Mouse (Mus musculus): Measurements from ENCODE around the gene Iqgap2. TPM values are rescaled to one million over a fixed set of nuclear protein-coding genes. Genes with fewer than 3 reads are reported as not detected.

The Iqgap2 gene
- polyA plus RNA-seq, 1 experiment from 2014 or later, result 4.8 TPM

DNA sequence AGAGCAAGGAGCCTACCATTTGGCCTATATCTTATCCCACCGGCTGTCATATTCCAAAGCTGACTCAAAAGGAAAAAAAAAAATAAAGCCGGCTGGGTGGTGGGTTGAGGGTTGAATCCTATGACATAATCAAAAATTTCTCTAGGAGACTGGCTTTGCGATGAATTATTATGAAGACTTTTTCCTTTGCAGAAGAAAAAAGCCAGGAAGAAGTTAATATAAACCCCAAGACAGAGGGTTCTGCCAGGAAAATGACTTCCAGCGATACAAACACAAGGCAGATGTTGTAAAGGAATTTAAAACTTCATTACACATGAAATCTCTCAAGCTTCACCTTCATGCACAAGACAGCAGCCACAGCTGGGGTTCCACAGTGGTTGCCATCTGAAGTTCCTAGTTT is 146.3 kb downstream of the Iqgap2 start:
- Histone ChIP-seq H3K27ac (replicated peaks; ENCODE audit: low read depth, low read length) (no peak overlapping the region), H3K9ac (replicated peaks; ENCODE audit: low read length) (no peak overlapping the region), H3K4me1 (ENCODE audit: control insufficient read depth, insufficient read depth, low read length) (no peaks in the 10 kb centered on the region), H3K36me3 (ENCODE audit: control insufficient read depth, insufficient read depth, low read length) (no peaks in the 10 kb centered on the region), H3K4me2 (ENCODE audit: low read length) (no peak overlapping the region), H3K27me3 (ENCODE audit: control insufficient read depth, insufficient read depth, low read length) (no peaks in the 10 kb centered on the region), H3K4me3 (replicated peaks; ENCODE audit: low read depth, low read length) (no peak overlapping the region), H3K9me3 (ENCODE audit: control insufficient read depth, low read length) (no peaks in the 10 kb centered on the region)
- DNase-seq (no peak), ATAC-seq (ENCODE audit: low FRiP score, low TSS enrichment) (no peak)
- WGBS, result 97% methylated on average over 4 of the region's 4 CpGs

DNA sequence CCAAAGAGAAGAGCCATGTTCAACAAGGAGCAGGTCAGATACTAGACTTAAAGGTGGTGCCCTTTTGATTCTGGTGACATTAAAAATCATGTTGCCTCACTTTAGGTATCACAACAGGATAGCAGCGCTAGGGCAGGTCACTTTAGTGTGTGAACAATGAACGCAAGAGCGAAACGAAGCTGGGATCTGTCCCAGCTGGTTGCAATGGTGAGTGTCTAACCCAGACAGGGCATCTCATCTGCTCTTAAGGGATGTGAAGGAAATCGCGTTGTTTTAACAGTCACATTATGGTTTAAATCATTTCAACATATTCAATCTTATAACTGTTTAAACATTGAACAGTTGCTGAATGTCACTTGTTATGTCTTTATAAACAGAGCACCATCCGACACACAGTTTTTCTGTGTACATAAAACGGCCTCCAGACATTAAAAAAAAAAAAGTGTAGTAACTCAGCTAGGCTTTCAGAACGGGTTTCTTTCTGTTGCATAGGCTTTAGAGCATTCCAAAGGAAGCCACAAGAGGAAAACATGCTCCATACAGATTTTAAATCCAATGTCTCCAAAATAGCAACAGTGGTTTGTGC is 148.7 kb downstream of the Iqgap2 start:
- H3K9me3 ChIP-seq (ENCODE audit: control insufficient read depth, low read length), result no peaks in the 10 kb centered on the region
- DNase-seq (no peak), ATAC-seq (ENCODE audit: low FRiP score, low TSS enrichment) (no peak)
- no peak overlapping the region for H3K27ac ChIP-seq (replicated peaks; ENCODE audit: low read depth, low read length)
- no peak overlapping the region for H3K4me2 ChIP-seq (ENCODE audit: low read length)
- no peaks in the 10 kb centered on the region for H3K36me3 ChIP-seq (ENCODE audit: control insufficient read depth, insufficient read depth, low read length)
- H3K4me1 ChIP-seq (ENCODE audit: control insufficient read depth, insufficient read depth, low read length), result no peaks in the 10 kb centered on the region
- WGBS, result 91% methylated on average over 9 of the region's 9 CpGs
- no peaks in the 10 kb centered on the region for H3K27me3 ChIP-seq (ENCODE audit: control insufficient read depth, insufficient read depth, low read length)
- H3K4me3 ChIP-seq (replicated peaks; ENCODE audit: low read depth, low read length), result no peak overlapping the region
- H3K9ac ChIP-seq (replicated peaks; ENCODE audit: low read length), result no peak overlapping the region

- Histone ChIP-seq H3K27ac (replicated peaks; ENCODE audit: low read depth, low read length) (no peak overlapping the region), H3K9me3 (ENCODE audit: control insufficient read depth, low read length) (no peaks in the 10 kb centered on the region), H3K4me1 (ENCODE audit: control insufficient read depth, insufficient read depth, low read length) (no peaks in the 10 kb centered on the region), H3K27me3 (ENCODE audit: control insufficient read depth, insufficient read depth, low read length) (no peaks in the 10 kb centered on the region), H3K36me3 (ENCODE audit: control insufficient read depth, insufficient read depth, low read length) (no peaks in the 10 kb centered on the region), H3K9ac (replicated peaks; ENCODE audit: low read length) (no peak overlapping the region), H3K4me2 (ENCODE audit: low read length) (no peak overlapping the region), H3K4me3 (replicated peaks; ENCODE audit: low read depth, low read length) (no peak overlapping the region)
- WGBS, result 96% methylated on average over 11 of the region's 11 CpGs
- ATAC-seq (ENCODE audit: low FRiP score, low TSS enrichment), result no peak
- DNase-seq, result no peak
Observed at GRCm38 (mm10) chr13:95741813-95742689, 149.7 kb downstream of the Iqgap2 start.

DNA sequence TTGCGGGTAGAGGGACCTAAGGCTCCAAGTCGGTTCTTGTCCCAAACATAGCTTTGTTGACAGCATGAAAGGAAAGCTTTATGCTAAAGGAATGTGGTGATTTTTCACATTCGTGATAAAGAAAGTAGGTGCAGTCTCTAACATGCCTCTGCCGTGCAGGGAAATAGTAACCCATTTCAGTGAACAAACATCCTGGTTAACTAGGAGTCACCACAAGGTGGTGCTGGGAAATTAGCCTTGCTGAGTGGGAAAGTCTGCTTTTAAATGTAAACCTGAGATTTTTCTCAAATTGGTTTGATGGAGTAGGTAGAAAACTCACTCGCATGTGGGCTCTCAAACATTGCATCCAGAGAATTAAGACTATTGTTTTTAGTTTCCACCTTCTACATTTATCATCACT is 152.1 kb downstream of the Iqgap2 start:
- H3K4me1 ChIP-seq (ENCODE audit: control insufficient read depth, insufficient read depth, low read length), result no peaks in the 10 kb centered on the region
- DNase-seq (peak; percentile 73), ATAC-seq (ENCODE audit: low FRiP score, low TSS enrichment) (no peak)
- H3K4me2 ChIP-seq (ENCODE audit: low read length), result no peak overlapping the region
- no peaks in the 10 kb centered on the region for H3K9me3 ChIP-seq (ENCODE audit: control insufficient read depth, low read length)
- 80% methylated on average over 5 of the region's 5 CpGs for WGBS
- H3K9ac ChIP-seq (replicated peaks; ENCODE audit: low read length), result no peak overlapping the region
- H3K27me3 ChIP-seq (ENCODE audit: control insufficient read depth, insufficient read depth, low read length), result no peaks in the 10 kb centered on the region
- H3K36me3 ChIP-seq (ENCODE audit: control insufficient read depth, insufficient read depth, low read length), result no peaks in the 10 kb centered on the region
- H3K27ac ChIP-seq (replicated peaks; ENCODE audit: low read depth, low read length), result no peak overlapping the region
- H3K4me3 ChIP-seq (replicated peaks; ENCODE audit: low read depth, low read length), result no peak overlapping the region

DNA sequence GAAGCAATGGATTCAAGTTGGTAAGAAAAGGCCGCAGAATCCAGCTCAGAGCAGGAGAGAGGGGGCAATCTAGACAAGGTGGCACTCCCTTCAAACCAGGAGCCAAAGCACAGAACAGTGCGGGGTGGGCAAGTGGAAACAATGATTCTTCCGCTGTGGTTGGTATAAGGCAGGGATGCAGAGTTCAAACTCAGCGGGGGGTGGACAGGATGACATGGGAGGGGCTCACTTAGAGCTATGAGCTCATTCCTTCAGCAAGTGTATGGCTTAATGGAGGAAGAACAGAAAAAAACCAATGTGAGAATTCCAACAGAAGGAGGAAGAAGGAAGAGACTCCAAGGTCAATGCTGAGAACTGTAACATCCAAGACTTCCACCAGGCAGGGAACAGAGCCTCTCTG is 161.2 kb downstream of the Iqgap2 start:
- DNase-seq, result no peak
- Histone ChIP-seq H3K27ac (replicated peaks; ENCODE audit: low read depth, low read length) (no peak overlapping the region), H3K9me3 (ENCODE audit: control insufficient read depth, low read length) (no peaks in the 10 kb centered on the region), H3K4me3 (replicated peaks; ENCODE audit: low read depth, low read length) (no peak overlapping the region), H3K27me3 (ENCODE audit: control insufficient read depth, insufficient read depth, low read length) (no peaks in the 10 kb centered on the region), H3K9ac (replicated peaks; ENCODE audit: low read length) (no peak overlapping the region), H3K4me1 (ENCODE audit: control insufficient read depth, insufficient read depth, low read length) (no peaks in the 10 kb centered on the region), H3K36me3 (ENCODE audit: control insufficient read depth, insufficient read depth, low read length) (no peaks in the 10 kb centered on the region), H3K4me2 (ENCODE audit: low read length) (no peak overlapping the region)
- 99% methylated on average over 4 of the region's 4 CpGs for WGBS
- ATAC-seq (ENCODE audit: low FRiP score, low TSS enrichment), result no peak

DNA sequence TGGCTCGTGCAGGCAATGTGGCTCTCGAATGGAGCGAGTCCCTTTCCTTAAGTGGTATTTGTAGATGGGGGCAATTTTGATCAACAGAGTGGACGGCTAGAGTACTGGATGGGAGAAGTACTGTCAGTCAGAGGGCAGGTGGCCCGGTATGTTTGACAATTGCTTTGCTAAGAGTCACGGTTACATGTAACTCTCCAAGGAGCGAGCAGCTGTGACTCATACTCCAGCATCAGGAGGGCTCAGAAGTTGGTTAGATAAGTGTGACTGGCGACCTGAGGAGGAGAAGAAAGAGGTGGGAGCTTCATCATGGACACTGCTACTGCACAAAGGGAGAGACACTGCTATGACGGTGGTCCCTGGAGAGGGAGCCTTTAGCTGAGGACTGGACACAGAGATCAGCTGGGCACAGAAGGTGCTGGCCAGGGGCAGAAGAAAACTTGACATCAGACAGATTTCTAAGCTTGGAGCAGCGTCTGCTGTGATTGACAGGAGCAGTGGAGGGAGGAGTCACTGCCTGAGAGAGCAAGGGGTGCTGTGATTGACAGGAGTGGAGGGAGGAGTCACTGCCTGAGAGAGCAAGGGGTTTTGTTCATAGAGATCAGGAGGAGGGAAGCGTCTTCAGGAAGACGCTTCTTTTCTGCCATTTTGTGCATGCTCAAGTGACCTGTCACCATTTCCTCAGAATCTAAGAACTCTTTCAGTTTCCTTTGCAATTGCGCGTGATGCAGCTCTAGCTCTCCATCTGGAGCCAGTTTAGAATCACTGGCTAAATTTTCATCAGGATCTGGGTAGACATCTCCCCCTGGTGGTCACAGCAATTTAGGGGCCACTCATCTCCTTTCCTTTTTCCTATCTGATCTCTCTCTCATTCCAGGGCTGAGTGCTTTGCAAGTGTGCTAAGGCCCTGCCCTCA is 172.1 kb downstream of the Iqgap2 start:
- H3K36me3 ChIP-seq (ENCODE audit: control insufficient read depth, insufficient read depth, low read length), result no peaks in the 10 kb centered on the region
- no peaks in the 10 kb centered on the region for H3K4me1 ChIP-seq (ENCODE audit: control insufficient read depth, insufficient read depth, low read length)
- ATAC-seq (ENCODE audit: low FRiP score, low TSS enrichment) (0 out of 2 replicates have a peak, but pooled peaks have one; percentile 62), DNase-seq (peak; percentile 78)
- WGBS, result 62% methylated on average over 14 of the region's 14 CpGs
- H3K4me2 ChIP-seq (ENCODE audit: low read length), result peak overlapping the region; percentile 27
- no peak overlapping the region for H3K9ac ChIP-seq (replicated peaks; ENCODE audit: low read length)
- no peaks in the 10 kb centered on the region for H3K27me3 ChIP-seq (ENCODE audit: control insufficient read depth, insufficient read depth, low read length)
- H3K27ac ChIP-seq (replicated peaks; ENCODE audit: low read depth, low read length), result no peak overlapping the region
- 0 out of 2 replicates have a peak overlapping the region, but pooled peaks have one; percentile 2 for H3K4me3 ChIP-seq (replicated peaks; ENCODE audit: low read depth, low read length)
- no peaks in the 10 kb centered on the region for H3K9me3 ChIP-seq (ENCODE audit: control insufficient read depth, low read length)

- H3K4me3 ChIP-seq (replicated peaks; ENCODE audit: low read depth, low read length), result no peak overlapping the region
- WGBS, result 84% methylated on average over 4 of the region's 4 CpGs
- no peak overlapping the region for H3K9ac ChIP-seq (replicated peaks; ENCODE audit: low read length)
- ATAC-seq (ENCODE audit: low FRiP score, low TSS enrichment) (no peak), DNase-seq (no peak)
- no peaks in the 10 kb centered on the region for H3K4me1 ChIP-seq (ENCODE audit: control insufficient read depth, insufficient read depth, low read length)
- H3K4me2 ChIP-seq (ENCODE audit: low read length), result no peak overlapping the region
- H3K36me3 ChIP-seq (ENCODE audit: control insufficient read depth, insufficient read depth, low read length), result no peaks in the 10 kb centered on the region
- H3K9me3 ChIP-seq (ENCODE audit: control insufficient read depth, low read length), result no peaks in the 10 kb centered on the region
- no peaks in the 10 kb centered on the region for H3K27me3 ChIP-seq (ENCODE audit: control insufficient read depth, insufficient read depth, low read length)
- no peak overlapping the region for H3K27ac ChIP-seq (replicated peaks; ENCODE audit: low read depth, low read length)
Observed at GRCm38 (mm10) chr13:95715356-95715755, 176.4 kb downstream of the Iqgap2 start.

GRCm38 (mm10) chr13:95714271-95714975 is 177.3 kb downstream of the Iqgap2 start:
- ATAC-seq (ENCODE audit: low FRiP score, low TSS enrichment) (no peak), DNase-seq (no peak)
- no peaks in the 10 kb centered on the region for H3K4me1 ChIP-seq (ENCODE audit: control insufficient read depth, insufficient read depth, low read length)
- H3K9ac ChIP-seq (replicated peaks; ENCODE audit: low read length), result no peak overlapping the region
- no peak overlapping the region for H3K27ac ChIP-seq (replicated peaks; ENCODE audit: low read depth, low read length)
- H3K27me3 ChIP-seq (ENCODE audit: control insufficient read depth, insufficient read depth, low read length), result no peaks in the 10 kb centered on the region
- H3K9me3 ChIP-seq (ENCODE audit: control insufficient read depth, low read length), result no peaks in the 10 kb centered on the region
- H3K4me2 ChIP-seq (ENCODE audit: low read length), result no peak overlapping the region
- WGBS, result 80% methylated on average over 3 of the region's 3 CpGs
- no peaks in the 10 kb centered on the region for H3K36me3 ChIP-seq (ENCODE audit: control insufficient read depth, insufficient read depth, low read length)
- H3K4me3 ChIP-seq (replicated peaks; ENCODE audit: low read depth, low read length), result no peak overlapping the region
